Mouse (Mus musculus): ENCODE measurements at regions not wholly inside any gene's neighbourhood (a gene's known extent, or its start where the extent isn't known, plus 50 kb on each side); places are given as distances from the start of the nearest gene placed in this dataset.

- H3K9ac ChIP-seq, result no peak overlapping the region
- WGBS, result 84% methylated on average over 2 of the region's 2 CpGs
- H3K27me3 ChIP-seq, result no peaks in the 10 kb centered on the region
- no peaks in the 10 kb centered on the region for H3K36me3 ChIP-seq
- no peak overlapping the region for H3K4me2 ChIP-seq
- H3K4me1 ChIP-seq (replicated peaks), result no peaks in the 10 kb centered on the region
- H3K4me3 ChIP-seq, result no peak overlapping the region
- no peak for ATAC-seq (ENCODE audit: low read depth)
- H3K9me3 ChIP-seq, result no peaks in the 10 kb centered on the region
- H3K27ac ChIP-seq (replicated peaks), result no peak overlapping the region
Observed at GRCm38 (mm10) chr3:42661956-42662355, 919.5 kb downstream of the D3Ertd751e start.

DNA sequence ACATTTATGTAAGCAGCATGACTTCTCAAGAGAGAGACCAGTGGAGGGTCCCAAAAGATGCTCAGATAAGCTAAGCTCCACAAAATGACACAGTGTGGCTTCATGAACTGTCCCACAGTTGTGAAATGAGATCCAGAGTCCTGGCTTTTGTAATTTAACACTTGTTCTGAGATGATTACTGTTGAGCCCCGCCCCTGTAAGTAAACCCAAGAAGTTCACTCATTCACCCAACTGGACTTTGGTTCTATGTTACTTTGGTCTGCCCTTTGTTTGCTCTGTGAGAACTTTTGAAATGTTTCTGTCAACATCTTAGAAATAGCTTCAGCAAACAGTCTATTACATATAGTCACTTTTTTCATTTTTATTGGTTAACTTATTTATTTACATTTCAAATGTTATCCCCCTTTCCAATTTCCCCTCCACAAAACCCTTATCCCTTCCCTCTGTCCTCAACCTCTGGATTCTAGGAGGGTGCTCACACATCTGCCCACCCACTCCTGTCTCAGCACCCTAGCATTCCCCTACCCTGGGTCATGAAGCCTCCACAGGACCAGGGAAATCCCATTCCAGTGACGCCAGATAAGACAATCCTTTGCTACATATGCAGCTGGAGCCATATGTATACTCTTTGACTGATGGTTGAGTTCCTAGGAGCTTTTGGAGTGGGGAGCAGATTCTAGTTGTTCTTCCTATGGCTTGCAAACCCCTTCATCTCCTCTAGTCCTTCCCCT lies 934.4 kb downstream of the D3Ertd751e start:
- H3K27ac ChIP-seq (replicated peaks), result no peak overlapping the region
- H3K4me3 ChIP-seq, result no peak overlapping the region
- H3K9ac ChIP-seq, result no peak overlapping the region
- no peaks in the 10 kb centered on the region for H3K4me1 ChIP-seq (replicated peaks)
- no peaks in the 10 kb centered on the region for H3K9me3 ChIP-seq
- 88% methylated on average over 2 of the region's 2 CpGs for WGBS
- no peak overlapping the region for H3K4me2 ChIP-seq
- ATAC-seq (ENCODE audit: low read depth), result no peak
- no peaks in the 10 kb centered on the region for H3K36me3 ChIP-seq
- no peaks in the 10 kb centered on the region for H3K27me3 ChIP-seq

GRCm38 (mm10) chr3:42694726-42695125 lies 952.3 kb downstream of the D3Ertd751e start:
- Histone ChIP-seq H3K4me3 (no peak overlapping the region), H3K4me1 (replicated peaks) (no peaks in the 10 kb centered on the region), H3K4me2 (no peak overlapping the region), H3K27me3 (no peaks in the 10 kb centered on the region), H3K27ac (replicated peaks) (no peak overlapping the region), H3K9ac (no peak overlapping the region), H3K9me3 (no peaks in the 10 kb centered on the region), H3K36me3 (no peaks in the 10 kb centered on the region)
- 71% methylated on average over 2 of the region's 2 CpGs for WGBS
- ATAC-seq (ENCODE audit: low read depth), result no peak

- no peak for ATAC-seq (ENCODE audit: low read depth)
- Histone ChIP-seq H3K4me3 (no peak overlapping the region), H3K27ac (replicated peaks) (no peak overlapping the region), H3K36me3 (no peaks in the 10 kb centered on the region), H3K9ac (no peak overlapping the region), H3K4me2 (no peak overlapping the region), H3K4me1 (replicated peaks) (no peaks in the 10 kb centered on the region), H3K9me3 (no peaks in the 10 kb centered on the region), H3K27me3 (no peaks in the 10 kb centered on the region)
- 38% methylated on average over 1 of the region's 1 CpGs for WGBS
Observed at GRCm38 (mm10) chr3:42738910-42739309, 996.5 kb downstream of the D3Ertd751e start.

DNA sequence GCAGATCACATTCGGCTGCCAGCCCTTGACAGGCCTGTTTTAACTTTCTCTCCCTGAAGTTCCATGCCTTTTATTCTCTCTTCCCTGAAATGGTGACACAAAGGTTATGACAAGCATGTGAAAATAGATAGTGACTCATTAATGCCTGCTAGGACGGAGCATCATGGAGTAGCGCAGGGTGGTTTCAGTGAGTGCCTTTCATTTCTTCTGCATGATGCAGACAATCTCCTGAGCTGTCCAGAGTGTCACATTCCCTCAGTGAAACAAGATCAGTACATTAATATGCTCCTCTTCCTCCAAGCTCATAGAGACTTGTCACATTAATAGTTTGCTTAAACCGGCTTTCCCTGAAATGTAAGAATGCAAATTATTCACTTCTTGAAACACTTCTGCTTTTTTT lies 1010.7 kb downstream of the D3Ertd751e start:
- no peak overlapping the region for H3K4me2 ChIP-seq
- H3K9me3 ChIP-seq, result no peaks in the 10 kb centered on the region
- H3K4me3 ChIP-seq, result no peak overlapping the region
- H3K27me3 ChIP-seq, result no peaks in the 10 kb centered on the region
- 92% methylated on average over 4 of the region's 4 CpGs for WGBS
- no peaks in the 10 kb centered on the region for H3K4me1 ChIP-seq (replicated peaks)
- H3K36me3 ChIP-seq, result no peaks in the 10 kb centered on the region
- no peak overlapping the region for H3K9ac ChIP-seq
- H3K27ac ChIP-seq (replicated peaks), result no peak overlapping the region
- ATAC-seq (ENCODE audit: low read depth), result no peak

- ATAC-seq (ENCODE audit: low read depth), result no peak
Observed at GRCm38 (mm10) chr3:42757335-42757734, 1014.9 kb downstream of the D3Ertd751e start.

DNA sequence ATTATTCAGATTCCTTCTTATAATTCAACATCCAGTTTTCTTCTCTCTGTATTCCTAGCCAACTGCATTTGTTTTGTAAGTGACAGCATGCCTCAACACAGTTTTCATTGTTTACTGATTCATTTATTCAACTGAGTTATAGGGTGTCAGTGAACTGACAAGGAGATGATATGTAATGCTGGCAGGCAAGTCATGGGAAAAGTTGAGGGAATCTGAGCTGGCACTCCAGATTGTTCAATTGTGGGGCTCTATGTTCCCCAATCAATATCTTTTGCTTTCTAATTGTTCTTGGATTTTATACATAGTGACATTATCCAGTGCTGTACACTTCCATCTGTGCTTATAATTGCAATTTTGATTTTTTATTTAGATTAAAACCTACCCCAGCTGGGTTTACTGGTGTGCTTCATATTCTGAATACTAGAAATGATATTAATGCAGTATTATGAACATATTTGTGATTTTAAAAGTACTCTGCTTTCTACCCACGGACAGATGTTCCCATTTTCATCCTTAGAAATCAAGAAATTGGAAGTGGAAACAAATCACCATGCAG lies 1015.5 kb downstream of the D3Ertd751e start:
- no peaks in the 10 kb centered on the region for H3K27me3 ChIP-seq
- no peak overlapping the region for H3K27ac ChIP-seq (replicated peaks)
- H3K9ac ChIP-seq, result no peak overlapping the region
- no peak overlapping the region for H3K4me2 ChIP-seq
- WGBS, result 44% methylated on average over 1 of the region's 1 CpGs
- no peak for ATAC-seq (ENCODE audit: low read depth)
- no peaks in the 10 kb centered on the region for H3K4me1 ChIP-seq (replicated peaks)
- no peak overlapping the region for H3K4me3 ChIP-seq
- no peaks in the 10 kb centered on the region for H3K9me3 ChIP-seq
- no peaks in the 10 kb centered on the region for H3K36me3 ChIP-seq

More at GRCm38 (mm10) chr3:42757335-42757734, 1014.9 kb downstream of the D3Ertd751e start:
- H3K27ac ChIP-seq (replicated peaks), result no peak overlapping the region
- no peak overlapping the region for H3K4me3 ChIP-seq
- no peaks in the 10 kb centered on the region for H3K27me3 ChIP-seq
- no peak overlapping the region for H3K4me2 ChIP-seq
- no peaks in the 10 kb centered on the region for H3K4me1 ChIP-seq (replicated peaks)
- H3K36me3 ChIP-seq, result no peaks in the 10 kb centered on the region
- no peak overlapping the region for H3K9ac ChIP-seq
- no peaks in the 10 kb centered on the region for H3K9me3 ChIP-seq

DNA sequence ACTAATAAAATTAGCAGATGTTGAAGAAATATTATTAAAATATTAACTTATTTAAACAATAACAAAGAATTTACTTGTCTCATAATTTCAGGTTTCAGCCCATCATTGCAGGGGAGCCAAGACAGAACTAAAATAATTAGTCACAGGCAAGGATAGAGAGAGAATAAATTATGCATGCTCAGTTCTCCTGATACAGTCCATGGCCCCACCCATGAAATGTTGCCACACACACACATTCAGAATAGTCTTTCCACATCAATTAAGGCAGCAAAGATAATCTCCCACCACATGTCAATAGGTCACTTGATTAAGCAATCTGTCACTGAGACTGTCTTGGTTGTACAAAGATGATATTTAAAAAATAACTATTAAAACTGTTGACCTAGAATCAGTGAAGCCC lies 1019.8 kb downstream of the D3Ertd751e start:
- Histone ChIP-seq H3K27ac (replicated peaks) (no peak overlapping the region), H3K4me2 (no peak overlapping the region), H3K36me3 (no peaks in the 10 kb centered on the region), H3K4me1 (replicated peaks) (no peaks in the 10 kb centered on the region), H3K9me3 (no peaks in the 10 kb centered on the region), H3K4me3 (no peak overlapping the region), H3K9ac (no peak overlapping the region), H3K27me3 (no peaks in the 10 kb centered on the region)
- no peak for ATAC-seq (ENCODE audit: low read depth)

DNA sequence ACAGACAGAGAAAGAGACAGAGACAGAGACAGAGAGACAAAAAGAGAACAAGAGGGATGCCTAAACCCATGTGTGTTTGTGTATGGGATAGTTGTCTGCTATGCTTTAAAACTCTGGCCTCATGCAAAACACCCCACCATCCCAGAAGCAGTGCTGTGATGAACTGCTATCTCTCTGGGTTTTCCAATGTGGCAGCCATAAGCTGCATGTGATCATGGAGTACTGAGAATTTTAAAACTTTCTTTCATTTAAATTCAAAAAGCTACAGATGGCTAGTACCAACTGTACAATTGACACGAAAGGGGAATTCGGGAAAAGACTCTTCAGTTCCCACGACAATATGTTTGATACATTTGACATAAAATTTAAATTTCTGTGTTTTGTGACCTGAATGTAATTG lies 1041.1 kb downstream of the D3Ertd751e start:
- Histone ChIP-seq H3K4me3 (no peak overlapping the region), H3K36me3 (no peaks in the 10 kb centered on the region), H3K9ac (no peak overlapping the region), H3K27me3 (no peaks in the 10 kb centered on the region), H3K27ac (replicated peaks) (no peak overlapping the region), H3K9me3 (no peaks in the 10 kb centered on the region), H3K4me2 (no peak overlapping the region), H3K4me1 (replicated peaks) (no peaks in the 10 kb centered on the region)
- WGBS, result 94% methylated on average over 3 of the region's 3 CpGs
- ATAC-seq (ENCODE audit: low read depth), result no peak

- Histone ChIP-seq H3K9me3 (no peaks in the 10 kb centered on the region), H3K4me1 (replicated peaks) (no peaks in the 10 kb centered on the region), H3K27me3 (no peaks in the 10 kb centered on the region), H3K9ac (no peak overlapping the region), H3K4me3 (no peak overlapping the region), H3K27ac (replicated peaks) (no peak overlapping the region), H3K4me2 (no peak overlapping the region), H3K36me3 (no peaks in the 10 kb centered on the region)
- no peak for ATAC-seq (ENCODE audit: low read depth)
- 75% methylated on average over 2 of the region's 2 CpGs for WGBS
Observed at GRCm38 (mm10) chr3:42784203-42784602, 1041.8 kb downstream of the D3Ertd751e start.

- no peak overlapping the region for H3K27ac ChIP-seq (replicated peaks)
- no peaks in the 10 kb centered on the region for H3K9me3 ChIP-seq
- no peak overlapping the region for H3K9ac ChIP-seq
- H3K4me2 ChIP-seq, result no peak overlapping the region
- H3K4me1 ChIP-seq (replicated peaks), result no peaks in the 10 kb centered on the region
- no peaks in the 10 kb centered on the region for H3K27me3 ChIP-seq
- no peak for ATAC-seq (ENCODE audit: low read depth)
- H3K4me3 ChIP-seq, result no peak overlapping the region
- H3K36me3 ChIP-seq, result no peaks in the 10 kb centered on the region
Observed at GRCm38 (mm10) chr3:42790415-42790814, 1048.0 kb downstream of the D3Ertd751e start.

DNA sequence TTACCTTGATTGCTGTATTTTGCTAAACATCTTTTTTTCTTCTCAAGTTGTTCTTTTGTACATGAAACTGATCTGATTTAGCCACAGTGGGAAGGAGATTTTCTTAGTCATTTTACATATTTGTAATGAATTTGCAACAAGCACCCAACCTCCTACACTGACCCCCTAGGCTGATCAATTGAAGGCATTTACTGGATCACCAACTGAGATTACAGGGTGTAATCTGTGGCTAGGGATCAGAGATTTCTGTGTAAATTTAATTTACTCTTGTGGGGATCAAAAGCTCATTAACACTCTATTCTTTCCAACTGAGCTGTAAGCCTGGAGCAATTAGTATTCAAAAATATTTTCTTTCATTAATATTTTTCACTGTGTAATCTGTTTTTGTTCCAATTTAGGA lies 1049.5 kb downstream of the D3Ertd751e start:
- H3K27ac ChIP-seq (replicated peaks), result no peak overlapping the region
- no peak overlapping the region for H3K4me3 ChIP-seq
- no peak overlapping the region for H3K9ac ChIP-seq
- H3K36me3 ChIP-seq, result no peaks in the 10 kb centered on the region
- H3K4me2 ChIP-seq, result no peak overlapping the region
- H3K4me1 ChIP-seq (replicated peaks), result no peaks in the 10 kb centered on the region
- ATAC-seq (ENCODE audit: low read depth), result no peak
- H3K9me3 ChIP-seq, result no peaks in the 10 kb centered on the region
- H3K27me3 ChIP-seq, result no peaks in the 10 kb centered on the region

- no peak overlapping the region for H3K9ac ChIP-seq
- peak; percentile 88 for ATAC-seq (ENCODE audit: low read depth)
- H3K4me2 ChIP-seq, result no peak overlapping the region
- H3K27ac ChIP-seq (replicated peaks), result no peak overlapping the region
- H3K4me3 ChIP-seq, result no peak overlapping the region
- no peaks in the 10 kb centered on the region for H3K27me3 ChIP-seq
- no peaks in the 10 kb centered on the region for H3K9me3 ChIP-seq
- 0 out of 2 replicates have a peak, but pooled peaks cover 3% of the 10 kb centered on the region for H3K4me1 ChIP-seq (replicated peaks)
- H3K36me3 ChIP-seq, result no peaks in the 10 kb centered on the region
- 3% methylated on average over 1 of the region's 1 CpGs for WGBS
Observed at GRCm38 (mm10) chr3:42830456-42830855, 1088.0 kb downstream of the D3Ertd751e start.
